Mouse (Mus musculus) forebrain, embryonic 11.5 days (tissue): ENCODE measurements at regions not wholly inside any gene's neighbourhood (a gene's known extent, or its start where the extent isn't known, plus 50 kb on each side); places are given as distances from the start of the nearest gene placed in this dataset. TPM values are rescaled to one million over a fixed set of nuclear protein-coding genes. Genes with fewer than 3 reads are reported as not detected.
A peak's percentile ranks its signal among the peaks of the same experiment; 100 is the strongest.

Experiments used
- ATAC-seq: fragments of 200-750 bp; cut with Nextera tagmentation; replicated peaks from 2 replicates; pipeline ENCODE4 v1.8.0; 2017; ENCODE audit warnings: moderate TSS enrichment; ENCODE audit not compliant: low FRiP score
- DNase-seq: peaks from one replicate; pipeline ENCODE4 v3.0.0-alpha.2; 2017; ENCODE audit warnings: low spot score
- H3K27ac ChIP-seq: fragments of 300-500 bp; sonication (generic); 2 replicates; pipeline ENCODE4 v1.5.1; 2014; ENCODE audit warnings: low read depth, low read length
- H3K27me3 ChIP-seq: fragments of 300-500 bp; sonication (generic); 2 replicates; pipeline ENCODE4 v1.6.1; 2014; ENCODE audit warnings: mild to moderate bottlenecking, low read length, mixed read lengths; ENCODE audit not compliant: control insufficient read depth, insufficient read depth
- H3K36me3 ChIP-seq: fragments of 300-500 bp; sonication (generic); 2 replicates; pipeline ENCODE4 v1.6.1; 2014; ENCODE audit warnings: mild to moderate bottlenecking, low read length, moderate library complexity, mixed read lengths; ENCODE audit not compliant: control insufficient read depth, insufficient read depth
- H3K4me1 ChIP-seq: fragments of 300-500 bp; sonication (generic); replicated peaks from 2 replicates; pipeline ENCODE4 v1.6.1; 2014; ENCODE audit warnings: low read length, mixed read lengths; ENCODE audit not compliant: control insufficient read depth, insufficient read depth
- H3K4me2 ChIP-seq: fragments of 300-500 bp; sonication (generic); 2 replicates; pipeline ENCODE4 v1.6.1; 2014; ENCODE audit warnings: low read depth, mild to moderate bottlenecking, low read length, moderate library complexity, mixed read lengths; ENCODE audit not compliant: severe bottlenecking
- H3K4me3 ChIP-seq: fragments of 300-500 bp; sonication (generic); 2 replicates; pipeline ENCODE4 v1.5.1; 2014; ENCODE audit warnings: low read depth, low read length
- H3K9ac ChIP-seq: fragments of 300-500 bp; sonication (generic); 2 replicates; pipeline ENCODE4 v1.6.1; 2014; ENCODE audit warnings: low read length
- H3K9me3 ChIP-seq: fragments of 300-500 bp; sonication (generic); 2 replicates; pipeline ENCODE4 v1.6.1; 2016; ENCODE audit warnings: low read length, mixed read lengths; ENCODE audit not compliant: control insufficient read depth
- WGBS: fragments of 180-500 bp; shearing (Covaris S2); extraction: QIAGEN DNeasy Blood & Tissue Kit; methylation state at CpG from one replicate; pipeline ENCODE4 v1.1.7; 2014; 5-methylcytosine and 5-hydroxymethylcytosine counted together
- microRNA-seq: library from miRNA; unstranded; fragments of <30 nt; microRNA quantifications from one replicate; pipeline ENCODE4, GENCODE M21; 2016; ENCODE audit not compliant: insufficient number of aligned reads

DNA sequence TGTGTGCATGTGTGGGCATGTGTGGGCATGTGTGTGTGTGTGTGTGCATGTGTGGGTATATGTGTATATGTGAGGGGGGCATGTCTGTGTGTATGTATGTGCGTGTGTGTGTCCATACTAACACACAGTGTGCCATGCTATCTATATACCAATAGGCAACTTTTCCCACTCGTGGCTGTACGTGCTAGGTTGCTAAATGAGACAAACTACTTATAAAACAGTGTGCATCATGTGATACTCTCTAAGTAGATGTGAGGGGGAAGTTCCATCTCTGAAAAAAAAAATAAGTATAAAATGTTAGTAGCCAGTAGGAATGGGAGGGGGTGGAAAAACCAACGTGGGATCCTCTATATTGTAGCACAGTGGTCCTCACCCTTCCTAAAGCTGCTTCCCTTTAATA is 74.5 kb upstream of the Lhx5 start:
- Histone ChIP-seq H3K27me3 (no peaks in the 10 kb centered on the region; the same call in 1 of the 2 replicates), H3K4me3 (no peak overlapping the region), H3K36me3 (no peaks in the 10 kb centered on the region), H3K4me1 (peaks cover 6% of the 10 kb centered on the region; the same call in 1 of the 2 replicates), H3K27ac (no peak overlapping the region), H3K4me2 (no peak overlapping the region), H3K9ac (no peak overlapping the region), H3K9me3 (no peaks in the 10 kb centered on the region)
- no peak for ATAC-seq
- 88% methylated on average over 4 of the region's 4 CpGs for WGBS
- DNase-seq, result no peak

DNA sequence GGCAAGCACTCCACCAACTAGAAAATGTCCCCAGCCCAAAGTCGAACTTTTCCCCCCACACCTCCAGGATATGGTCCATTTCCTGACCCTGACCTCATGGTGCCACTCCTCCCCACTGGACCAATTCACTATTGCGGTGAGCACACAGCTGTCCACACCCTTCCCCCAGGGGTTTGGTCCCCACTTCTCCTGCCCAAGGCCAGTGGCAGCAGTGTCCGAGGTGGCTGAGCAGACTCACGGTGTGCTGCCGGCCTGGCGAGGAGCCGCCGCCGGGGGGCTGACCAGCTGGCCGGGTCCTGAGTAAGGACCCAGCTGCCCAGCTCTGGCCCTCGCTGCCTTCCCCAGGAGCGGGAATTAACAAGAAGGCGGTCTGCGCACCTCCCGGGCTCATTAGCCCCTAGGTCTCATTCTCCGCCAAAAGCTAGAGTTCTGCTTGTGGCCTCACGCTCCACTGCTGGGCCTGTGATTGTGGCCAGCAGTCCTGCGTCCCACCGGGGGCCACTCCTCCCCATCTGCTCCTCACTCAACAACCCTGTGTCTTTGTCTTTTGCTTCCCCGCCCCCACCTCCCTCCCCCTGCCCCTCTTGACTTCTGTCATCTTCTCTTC is 73.3 kb upstream of the Lhx5 start:
- no peak; the same call in 1 of the 2 replicates for ATAC-seq
- Histone ChIP-seq H3K9me3 (no peaks in the 10 kb centered on the region), H3K4me3 (no peak overlapping the region), H3K4me1 (peaks cover 6% of the 10 kb centered on the region; the same call in 1 of the 2 replicates), H3K27ac (no peak overlapping the region), H3K4me2 (peak overlapping the region; percentile 11; the same call in 1 of the 2 replicates), H3K9ac (no peak overlapping the region; the same call in 1 of the 2 replicates), H3K36me3 (no peaks in the 10 kb centered on the region), H3K27me3 (no peaks in the 10 kb centered on the region; the same call in 1 of the 2 replicates)
- peak; percentile 63 for DNase-seq
- 8% methylated on average over 20 of the region's 20 CpGs for WGBS

- Histone ChIP-seq H3K27ac (no peak overlapping the region), H3K4me1 (no peaks in the 10 kb centered on the region), H3K4me2 (no peak overlapping the region), H3K4me3 (no peak overlapping the region), H3K36me3 (no peaks in the 10 kb centered on the region), H3K27me3 (no peaks in the 10 kb centered on the region), H3K9me3 (no peaks in the 10 kb centered on the region), H3K9ac (no peak overlapping the region)
- 41% methylated on average over 10 of the region's 10 CpGs for whole genome bisulfite sequencing
- no peak for DNase-seq
- no peak for ATAC-seq
These were observed 65.5 kb upstream of the Lhx5 start for GRCm38 (mm10) chr5:120365950-120366467.

GRCm38 (mm10) chr5:120368797-120369196 is 62.7 kb upstream of the Lhx5 start:
- Histone ChIP-seq H3K4me1 (peaks cover 5% of the 10 kb centered on the region; the same call in 1 of the 2 replicates), H3K9me3 (no peaks in the 10 kb centered on the region), H3K4me2 (no peak overlapping the region), H3K4me3 (no peak overlapping the region), H3K9ac (no peak overlapping the region), H3K36me3 (no peaks in the 10 kb centered on the region), H3K27me3 (peaks cover 3% of the 10 kb centered on the region; the same call in 1 of the 2 replicates), H3K27ac (no peak overlapping the region)
- DNase-seq (no peak), ATAC-seq (no peak)
- WGBS, result 87% methylated on average over 1 of the region's 1 CpGs

DNA sequence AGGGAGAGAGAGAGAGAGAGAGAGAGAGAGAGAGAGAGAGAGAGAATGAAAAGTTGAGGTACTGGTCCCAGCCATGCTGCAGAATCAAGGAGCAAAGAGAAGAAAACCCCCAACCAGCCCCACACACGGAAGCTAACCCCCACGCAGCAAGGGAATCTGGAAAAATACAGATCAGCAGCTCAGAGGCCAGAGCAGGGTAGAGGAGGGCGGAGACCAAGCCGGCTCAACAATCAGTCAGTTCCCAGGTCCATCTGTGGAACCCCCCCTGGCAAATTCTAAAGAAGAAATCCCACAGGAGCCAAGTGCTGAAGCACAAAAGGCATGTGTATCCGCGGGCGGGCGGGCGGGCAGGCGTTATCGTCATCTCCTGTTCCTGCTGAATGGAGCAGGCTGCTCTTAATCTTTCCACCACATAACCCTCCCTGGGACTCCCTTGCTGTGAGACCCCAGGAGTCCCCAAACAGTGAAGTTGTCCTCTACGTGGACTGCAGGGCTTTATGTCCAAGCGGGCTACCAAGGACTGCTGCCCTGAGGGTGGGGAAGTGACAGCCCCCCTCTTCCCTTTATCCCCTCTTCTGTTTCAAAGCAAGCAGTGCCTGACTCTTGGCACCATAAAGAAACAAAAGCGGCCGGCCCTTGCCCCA is 60.2 kb upstream of the Lhx5 start:
- 0 out of 2 replicates have a peak overlapping the region, but pooled peaks have one; percentile 22 for H3K4me2 ChIP-seq
- H3K9ac ChIP-seq, result no peak overlapping the region; the same call in 1 of the 2 replicates
- peaks cover 5% of the 10 kb centered on the region; the same call in 1 of the 2 replicates for H3K4me1 ChIP-seq
- WGBS, result 2% methylated on average over 15 of the region's 15 CpGs
- H3K27ac ChIP-seq, result peak overlapping the region; percentile 47; the same call in 1 of the 2 replicates
- no peak for ATAC-seq
- no peaks in the 10 kb centered on the region for H3K9me3 ChIP-seq
- DNase-seq, result peak; percentile 63
- no peaks in the 10 kb centered on the region for H3K36me3 ChIP-seq
- H3K4me3 ChIP-seq, result no peak overlapping the region
- peaks cover 3% of the 10 kb centered on the region; the same call in 1 of the 2 replicates for H3K27me3 ChIP-seq

- DNase-seq, result no peak
- no peak for ATAC-seq
- Histone ChIP-seq H3K9me3 (no peaks in the 10 kb centered on the region), H3K4me2 (no peak overlapping the region), H3K9ac (no peak overlapping the region), H3K4me3 (no peak overlapping the region), H3K27ac (no peak overlapping the region), H3K27me3 (peaks cover 3% of the 10 kb centered on the region; the same call in 1 of the 2 replicates), H3K36me3 (no peaks in the 10 kb centered on the region), H3K4me1 (peaks cover 5% of the 10 kb centered on the region; the same call in 1 of the 2 replicates)
- WGBS, result 93% methylated on average over 7 of the region's 7 CpGs
These were observed 58.1 kb upstream of the Lhx5 start for GRCm38 (mm10) chr5:120373426-120373825.

Small RNAs in the stretch of these regions (microRNA-seq; reads per million reads assigned to microRNA genes)
- gene Gm26474, result not detected
